Mouse (Mus musculus) myocyte (in vitro differentiated cells): ENCODE results near the gene Itgae.

Source experiments
- CEBPB ChIP-seq: IDR thresholded peaks from 2 replicates; pipeline ENCODE4 v1.6.1; 2011; ENCODE audit warnings: mild to moderate bottlenecking, moderate library complexity; ENCODE audit not compliant: poor library complexity, insufficient read depth, severe bottlenecking
- E2F4 ChIP-seq: IDR thresholded peaks from one replicate; pipeline ENCODE4 v1.6.1; 2011; ENCODE audit warnings: mild to moderate bottlenecking, control low read depth, moderate library complexity; ENCODE audit not compliant: insufficient read depth
- MAX ChIP-seq: IDR thresholded peaks from one replicate; pipeline ENCODE4 v1.6.1; 2011; ENCODE audit warnings: low read depth, mild to moderate bottlenecking, control low read depth
- MYOD1 ChIP-seq, 3 experiments: IDR thresholded peaks; one replicate each; pipeline ENCODE4 v1.6.1; 2011; ENCODE audit warnings: control low read depth in 2 of 3, low read depth in 2 of 3, mild to moderate bottlenecking in 2 of 3, moderate library complexity in 1 of 3; ENCODE audit not compliant: insufficient read length in 2 of 3, control insufficient read depth in 1 of 3
- POLR2A ChIP-seq: IDR thresholded peaks from one replicate; pipeline ENCODE4 v1.6.1; 2011; ENCODE audit warnings: low read depth, mild to moderate bottlenecking, control low read depth, moderate library complexity; ENCODE audit not compliant: insufficient read length
- POLR2AphosphoS2 ChIP-seq: IDR thresholded peaks from one replicate; pipeline ENCODE4 v1.6.1; 2011; ENCODE audit warnings: low read depth, control low read depth; ENCODE audit not compliant: insufficient read length
- SRF ChIP-seq: IDR thresholded peaks from one replicate; pipeline ENCODE4 v1.6.1; 2011; ENCODE audit warnings: low read depth; ENCODE audit not compliant: control insufficient read depth, insufficient read length
- TCF12 ChIP-seq: IDR thresholded peaks from one replicate; pipeline ENCODE4 v1.6.1; 2011; ENCODE audit warnings: mild to moderate bottlenecking, control low read depth; ENCODE audit not compliant: poor library complexity, insufficient read depth, severe bottlenecking
- TCF3 ChIP-seq: IDR thresholded peaks from one replicate; pipeline ENCODE4 v1.6.1; 2011; ENCODE audit warnings: low read depth, control low read depth; ENCODE audit not compliant: insufficient read length
- USF1 ChIP-seq: IDR thresholded peaks from one replicate; pipeline ENCODE4 v1.6.1; 2011; ENCODE audit warnings: low read depth, mild to moderate bottlenecking, control low read depth, moderate library complexity

DNA sequence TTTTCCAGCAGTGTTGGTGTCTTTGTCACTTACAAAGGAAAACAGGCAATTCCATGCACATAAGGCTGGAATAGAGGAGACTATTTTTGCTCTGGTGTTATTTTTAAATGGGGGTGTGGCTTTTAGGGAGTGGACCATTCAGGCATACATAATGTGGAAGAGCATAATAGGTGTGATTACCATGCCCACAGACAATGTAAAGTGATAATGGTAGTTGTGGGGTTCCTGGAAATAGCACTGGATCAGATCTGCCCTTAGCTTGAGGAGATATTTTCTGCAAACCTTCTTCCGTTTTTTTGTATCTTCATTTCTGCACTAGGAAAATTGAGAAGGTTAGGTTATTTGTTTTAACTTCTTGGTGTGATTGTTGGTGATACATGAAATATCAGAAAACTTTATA lies 37.6 kb upstream of the Itgae start:
- TF ChIP-seq POLR2A (no peak), MYOD1 (IDR thresholded peaks at IDR 0.05; ENCODE audit: control insufficient read depth in 1 of 3, insufficient read length in 2 of 3, low read depth in 2 of 3) (no peak), SRF (no peak), POLR2AphosphoS2 (no peak), MAX (no peak), CEBPB (no peak), E2F4 (no peak), TCF12 (no peak), TCF3 (no peak), USF1 (no peak)
